8 mouse cellular contexts compared by ENCODE assay signal in the genomic region with DNA sequence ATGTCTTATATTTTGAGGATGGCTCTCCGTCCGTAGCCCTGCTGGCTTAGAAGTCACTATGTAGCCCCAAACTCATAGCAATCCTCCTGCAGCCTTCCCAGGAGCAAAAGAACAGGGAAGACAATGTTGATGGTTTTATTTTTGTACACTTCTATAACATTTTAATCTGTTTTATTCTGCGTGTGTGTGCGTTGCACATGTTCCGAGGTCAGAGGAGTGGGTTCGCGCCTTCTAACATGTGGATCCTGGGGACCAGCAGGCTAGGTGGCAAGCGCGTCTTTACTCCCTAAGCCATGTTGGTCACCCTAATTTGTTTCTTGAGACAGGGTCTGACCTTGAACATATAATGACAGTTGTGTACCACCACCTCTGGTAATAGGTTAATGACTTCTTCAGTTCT. TPM values are rescaled to one million over a fixed set of nuclear protein-coding genes. Genes with fewer than 3 reads are reported as not detected.
DNase-seq lines count a peak whose midpoint lies in the region; ATAC-seq and TF ChIP-seq lines count a peak whose summit lies in the region.

No protein-coding gene starts in this region.

- peak overlapping the region; percentile 77; the same call in 1 of the 2 replicates for H3K9ac ChIP-seq in embryonic facial prominence, embryonic 13.5 days
- H3K9ac ChIP-seq in intestine, embryonic 14.5 days (ENCODE audit: low read length), result peak overlapping the region; percentile 60
- H3K9ac ChIP-seq in midbrain, postnatal 0 days (replicated peaks; ENCODE audit: low read length, poor library complexity, severe bottlenecking), result no peak overlapping the region

- DNase-seq in layer of hippocampus, adult 2 months (ENCODE audit: low spot score in 2 of 2), result no peak
- DNase-seq in layer of hippocampus, postnatal 36 days, result no peak
- DNase-seq in intestine, embryonic 14.5 days (ENCODE audit: low spot score), result no peak
- DNase-seq in midbrain, postnatal 0 days (ENCODE audit: low spot score), result no peak
- DNase-seq in left cerebral cortex, adult 8-10 months (ENCODE audit: low spot score in 2 of 2), result no peak
- DNase-seq in ovary, postnatal 10 days (ENCODE audit: low spot score), result no peak
- DNase-seq in left cerebral cortex, postnatal 36 days (ENCODE audit: low spot score in 2 of 2), result no peak

- peak overlapping the region; percentile 80 for H3K4me3 ChIP-seq in layer of hippocampus, adult 2 months
- H3K4me3 ChIP-seq in embryonic facial prominence, embryonic 13.5 days, result peak overlapping the region; percentile 68
- H3K4me3 ChIP-seq in intestine, embryonic 14.5 days (ENCODE audit: low read depth, low read length), result peak overlapping the region; percentile 67
- H3K4me3 ChIP-seq in midbrain, postnatal 0 days (ENCODE audit: low read depth, low read length), result peak overlapping the region; percentile 65

- peak overlapping the region; percentile 94 for H3K27ac ChIP-seq in layer of hippocampus, adult 2 months
- H3K27ac ChIP-seq in embryonic facial prominence, embryonic 13.5 days, result no peak overlapping the region
- H3K27ac ChIP-seq in intestine, embryonic 14.5 days (ENCODE audit: low read depth), result peak overlapping the region; percentile 40; the same call in 1 of the 2 replicates
- H3K27ac ChIP-seq in midbrain, postnatal 0 days (ENCODE audit: low read depth, low read length), result peak overlapping the region; percentile 82

- ATAC-seq in embryonic facial prominence, embryonic 13.5 days (ENCODE audit: insufficient number of reproducible peaks, insufficient read depth, low FRiP score, low TSS enrichment, low read depth), result no peak
- ATAC-seq in intestine, embryonic 14.5 days (replicated peaks; ENCODE audit: low FRiP score, low TSS enrichment, low read depth), result no peak
- no peak for ATAC-seq in midbrain, postnatal 0 days (ENCODE audit: low FRiP score)

- peak overlapping the region; percentile 88 for H3K4me2 ChIP-seq in embryonic facial prominence, embryonic 13.5 days
- H3K4me2 ChIP-seq in intestine, embryonic 14.5 days (ENCODE audit: low read length), result peak overlapping the region; percentile 77
- H3K4me2 ChIP-seq in midbrain, postnatal 0 days (ENCODE audit: low read depth, low read length, poor library complexity, severe bottlenecking), result peak overlapping the region; percentile 82

- TF ChIP-seq CTCF in layer of hippocampus, adult 2 months (conservative IDR thresholded peaks at IDR 0.05), result no peak
- no peak for TF ChIP-seq CTCF in midbrain, postnatal 0 days (IDR thresholded peaks at IDR 0.05)

- peaks cover 65% of the 10 kb centered on the region for H3K27me3 ChIP-seq in embryonic facial prominence, embryonic 13.5 days
- peaks cover 48% of the 10 kb centered on the region for H3K27me3 ChIP-seq in intestine, embryonic 14.5 days (replicated peaks; ENCODE audit: control insufficient read depth, insufficient read depth, low read length)
- peaks cover 38% of the 10 kb centered on the region for H3K27me3 ChIP-seq in midbrain, postnatal 0 days (ENCODE audit: insufficient read depth, low read length)

- intact Hi-C loops in left cerebral cortex, postnatal 36 days (cut with DNase I), result no loop called here

- H3K4me1 ChIP-seq in embryonic facial prominence, embryonic 13.5 days, result peaks cover 29% of the 10 kb centered on the region
- H3K4me1 ChIP-seq in intestine, embryonic 14.5 days (replicated peaks; ENCODE audit: control insufficient read depth, insufficient read depth, low read length), result peaks cover 8% of the 10 kb centered on the region; the same call in 1 of the 2 replicates
- H3K4me1 ChIP-seq in midbrain, postnatal 0 days (ENCODE audit: insufficient read depth, low read length), result no peaks in the 10 kb centered on the region; the same call in 1 of the 2 replicates

- 52% methylated on average over 9 of the region's 9 CpGs for WGBS in embryonic facial prominence, embryonic 13.5 days
- WGBS in intestine, embryonic 14.5 days, result 55% methylated on average over 9 of the region's 9 CpGs
- WGBS in midbrain, postnatal 0 days, result 53% methylated on average over 9 of the region's 9 CpGs

- no peaks in the 10 kb centered on the region for H3K9me3 ChIP-seq in embryonic facial prominence, embryonic 13.5 days
- no peaks in the 10 kb centered on the region for H3K9me3 ChIP-seq in intestine, embryonic 14.5 days (ENCODE audit: control insufficient read depth, low read length)
- H3K9me3 ChIP-seq in midbrain, postnatal 0 days (ENCODE audit: low read length), result no peaks in the 10 kb centered on the region

- no peaks in the 10 kb centered on the region for H3K36me3 ChIP-seq in embryonic facial prominence, embryonic 13.5 days
- H3K36me3 ChIP-seq in intestine, embryonic 14.5 days (ENCODE audit: control insufficient read depth, insufficient read depth, low read length), result no peaks in the 10 kb centered on the region
- H3K36me3 ChIP-seq in midbrain, postnatal 0 days (ENCODE audit: insufficient read depth, low read length), result no peaks in the 10 kb centered on the region

RNA-seq across cellular contexts. Expression of a gene that starts 0.7 kb away (rescaled TPM):
- 1 to 10 TPM; 5.3 TPM for total RNA-seq in layer of hippocampus, adult 2 months (2021)
- total RNA-seq in layer of hippocampus, postnatal 36 days (2021), result 1 to 10 TPM; 5.2 TPM
- polyA plus RNA-seq in embryonic facial prominence, embryonic 13.5 days (2015; fragmentation: Nextera tagmentation; extraction: Ambion mirVana), result 3.7 and 3.9 TPM in 2 replicates
- 4.1 and 4.5 TPM in 2 replicates for polyA plus RNA-seq in intestine, embryonic 14.5 days (2014; fragmentation: Nextera tagmentation; extraction: Ambion mirVana)
- 9.0 and 12.3 TPM in 2 replicates for total RNA-seq in midbrain, postnatal 0 days (2014; rRNA removed)
- 6.4 and 7.1 TPM in 2 replicates for polyA plus RNA-seq in midbrain, postnatal 0 days (2015; fragmentation: Nextera tagmentation; extraction: Ambion mirVana)
- 1 to 10 TPM; 4.4 to 7.3 (median 6.1) TPM for total RNA-seq in left cerebral cortex, adult 8-10 months (2022)
- total RNA-seq in left cerebral cortex, postnatal 36 days (2021), result 1 to 10 TPM; 4.0 to 5.5 TPM

RNA-seq across cellular contexts. Expression of a gene that starts 5.2 kb away (rescaled TPM):
- 100 to 1,000 TPM; 263 to 264 TPM for total RNA-seq in layer of hippocampus, adult 2 months (2021)
- 100 to 1,000 TPM; 268 to 288 TPM for total RNA-seq in layer of hippocampus, postnatal 36 days (2021)
- polyA plus RNA-seq in embryonic facial prominence, embryonic 13.5 days (2015; fragmentation: Nextera tagmentation; extraction: Ambion mirVana), result 0.87 and 1.2 TPM in 2 replicates
- 1.6 and 2.4 TPM in 2 replicates for polyA plus RNA-seq in intestine, embryonic 14.5 days (2014; fragmentation: Nextera tagmentation; extraction: Ambion mirVana)
- 69.0 and 70.8 TPM in 2 replicates for total RNA-seq in midbrain, postnatal 0 days (2014; rRNA removed)
- 14.5 and 16.2 TPM in 2 replicates for polyA plus RNA-seq in midbrain, postnatal 0 days (2015; fragmentation: Nextera tagmentation; extraction: Ambion mirVana)
- 100 to 1,000 TPM; 237 to 269 (median 246) TPM for total RNA-seq in left cerebral cortex, adult 8-10 months (2022)
- 100 to 1,000 TPM; 278 to 328 TPM for total RNA-seq in left cerebral cortex, postnatal 36 days (2021)

RNA-seq across cellular contexts. Expression of a gene that starts 12.2 kb away (rescaled TPM):
- total RNA-seq in layer of hippocampus, adult 2 months (2021), result 1 to 10 TPM in 1 of 2 experiments, not detected in 1; 2.1 TPM
- 1 to 10 TPM in 1 of 2 experiments, not detected in 1; 3.6 TPM for total RNA-seq in layer of hippocampus, postnatal 36 days (2021)
- 0.89 TPM in 1 of 2 replicates, not detected in the other for polyA plus RNA-seq in embryonic facial prominence, embryonic 13.5 days (2015; fragmentation: Nextera tagmentation; extraction: Ambion mirVana)
- polyA plus RNA-seq in intestine, embryonic 14.5 days (2014; fragmentation: Nextera tagmentation; extraction: Ambion mirVana), result 0.98 and 1.4 TPM in 2 replicates
- total RNA-seq in midbrain, postnatal 0 days (2014; rRNA removed), result not detected in 2 replicates
- 1.2 and 2.1 TPM in 2 replicates for polyA plus RNA-seq in midbrain, postnatal 0 days (2015; fragmentation: Nextera tagmentation; extraction: Ambion mirVana)
- 1 to 10 TPM; 1.4 to 3.2 (median 2.1) TPM for total RNA-seq in left cerebral cortex, adult 8-10 months (2022)
- total RNA-seq in left cerebral cortex, postnatal 36 days (2021), result 1 to 10 TPM in 1 of 2 experiments, under 1 TPM in 1; 0.59 to 1.9 TPM

RNA-seq across cellular contexts. Expression of a gene that starts 24.8 kb away (rescaled TPM):
- under 1 TPM; 0.72 to 0.81 TPM for total RNA-seq in layer of hippocampus, adult 2 months (2021)
- total RNA-seq in layer of hippocampus, postnatal 36 days (2021), result under 1 TPM; 0.40 to 0.91 TPM
- polyA plus RNA-seq in embryonic facial prominence, embryonic 13.5 days (2015; fragmentation: Nextera tagmentation; extraction: Ambion mirVana), result 0.63 and 0.89 TPM in 2 replicates
- 6.9 and 8.4 TPM in 2 replicates for polyA plus RNA-seq in intestine, embryonic 14.5 days (2014; fragmentation: Nextera tagmentation; extraction: Ambion mirVana)
- 0.24 and 1.6 TPM in 2 replicates for total RNA-seq in midbrain, postnatal 0 days (2014; rRNA removed)
- polyA plus RNA-seq in midbrain, postnatal 0 days (2015; fragmentation: Nextera tagmentation; extraction: Ambion mirVana), result 0.31 and 0.50 TPM in 2 replicates
- under 1 TPM; 0.41 to 0.88 (median 0.70) TPM for total RNA-seq in left cerebral cortex, adult 8-10 months (2022)
- total RNA-seq in left cerebral cortex, postnatal 36 days (2021), result under 1 TPM; 0.52 to 0.75 TPM

RNA-seq across cellular contexts. Expression of a gene that starts 48.7 kb away (rescaled TPM):
- 100 to 1,000 TPM; 101 to 112 TPM for total RNA-seq in layer of hippocampus, adult 2 months (2021)
- total RNA-seq in layer of hippocampus, postnatal 36 days (2021), result 100 to 1,000 TPM; 103 to 114 TPM
- 4.3 and 5.5 TPM in 2 replicates for polyA plus RNA-seq in embryonic facial prominence, embryonic 13.5 days (2015; fragmentation: Nextera tagmentation; extraction: Ambion mirVana)
- polyA plus RNA-seq in intestine, embryonic 14.5 days (2014; fragmentation: Nextera tagmentation; extraction: Ambion mirVana), result 5.8 and 6.9 TPM in 2 replicates
- 109 and 114 TPM in 2 replicates for total RNA-seq in midbrain, postnatal 0 days (2014; rRNA removed)
- 88.4 and 89.5 TPM in 2 replicates for polyA plus RNA-seq in midbrain, postnatal 0 days (2015; fragmentation: Nextera tagmentation; extraction: Ambion mirVana)
- 100 to 1,000 TPM; 150 to 181 (median 159) TPM for total RNA-seq in left cerebral cortex, adult 8-10 months (2022)
- total RNA-seq in left cerebral cortex, postnatal 36 days (2021), result 100 to 1,000 TPM; 156 to 193 TPM
